Mouse (Mus musculus): ENCODE measurements around the gene Gm49325.

- TF ChIP-seq POLR2A (IDR thresholded peaks at IDR 0.05; ENCODE audit: borderline replicate concordance, extremely low read depth, insufficient read depth, insufficient read length, poor library complexity, severe bottlenecking) (no peak), CTCF (IDR thresholded peaks at IDR 0.05; ENCODE audit: borderline replicate concordance, extremely low read depth, insufficient read depth, insufficient read length) (no peak)
These were observed 41.9 kb downstream of the Gm49325 start for GRCm38 (mm10) chr10:77647901-77648300.

Data from brain, embryonic 14.5 days (tissue).